Mouse (Mus musculus) megakaryocyte, embryonic 14.5 days (primary cell): ENCODE data around the gene Spin1.

Experiments
- FLI1 ChIP-seq: IDR thresholded peaks from 2 replicates; pipeline ENCODE4 v1.6.1; 2012; ENCODE audit warnings: low read length, inconsistent platforms, mixed read lengths
- GATA1 ChIP-seq: IDR thresholded peaks from 3 replicates; pipeline ENCODE4 v1.6.1; 2012; ENCODE audit warnings: mixed read lengths, low read length, inconsistent platforms, borderline replicate concordance

DNA sequence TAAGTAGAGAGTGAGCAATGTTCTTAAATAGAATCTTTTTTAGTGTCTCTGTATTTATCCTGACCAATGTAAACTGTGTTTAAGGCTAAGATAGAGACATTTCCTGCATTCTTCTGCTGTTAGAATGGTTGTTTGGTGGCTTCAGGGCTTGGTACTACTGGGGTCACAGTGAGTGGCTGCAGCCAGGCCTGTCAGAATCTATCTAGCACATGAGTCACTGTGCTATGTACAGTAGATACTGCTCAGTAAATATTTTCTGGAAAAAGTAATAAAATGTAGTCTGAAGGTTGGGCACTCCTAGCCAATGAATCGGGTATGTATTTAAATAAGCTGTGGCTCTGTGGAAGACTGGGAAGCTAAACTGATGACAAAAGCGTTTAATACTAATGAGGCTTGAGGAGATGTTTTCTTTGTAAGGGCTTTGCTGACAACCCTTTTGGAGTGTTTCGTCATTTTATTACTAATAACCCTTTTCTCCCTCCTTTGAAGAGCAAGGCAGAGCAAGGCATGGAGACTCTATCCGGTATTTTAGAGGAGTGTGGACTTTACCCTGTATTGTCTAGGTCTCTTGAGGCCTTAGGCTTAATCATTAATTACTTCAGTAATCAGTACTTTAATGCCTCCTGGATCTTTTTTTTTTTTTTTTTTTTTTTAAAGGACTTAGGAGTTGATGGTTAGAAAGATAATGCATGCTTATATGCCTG, 52.4 kb downstream of the Spin1 start:
- TF ChIP-seq GATA1 (no peak), FLI1 (no peak)
